Mouse (Mus musculus): Measurements from ENCODE around the gene Trim65. TPM values are rescaled to one million over a fixed set of nuclear protein-coding genes. Genes with fewer than 3 reads are reported as not detected.
"Not testable (repeated sequence)": the region's sequence is repeated elsewhere in the genome, so short reads cannot be mapped to it uniquely, and the experiment has no call there.

Gene Trim65
- polyA plus RNA-seq, 1 experiment from 2014 or later: 0.97 TPM

- Histone ChIP-seq H3K4me2 (ENCODE audit: low read length) (peak overlapping the region; percentile 78), H3K27me3 (replicated peaks; ENCODE audit: control insufficient read depth, insufficient read depth, low read length) (no peaks in the 10 kb centered on the region), H3K9me3 (replicated peaks; ENCODE audit: control insufficient read depth, low read length) (no peaks in the 10 kb centered on the region), H3K4me3 (ENCODE audit: low read depth, low read length) (peak overlapping the region; percentile 49; the same call in 1 of the 2 replicates), H3K9ac (ENCODE audit: low read length) (peak overlapping the region; percentile 72; the same call in 1 of the 2 replicates), H3K4me1 (ENCODE audit: control insufficient read depth, insufficient read depth, low read length) (peaks cover 2% of the 10 kb centered on the region; the same call in 1 of the 2 replicates), H3K36me3 (ENCODE audit: control insufficient read depth, insufficient read depth, low read length) (peaks cover 31% of the 10 kb centered on the region), H3K27ac (ENCODE audit: low read depth, low read length) (0 out of 2 replicates have a peak overlapping the region, but pooled peaks have one; percentile 5)
- ATAC-seq (peak; percentile 0; the same call in 1 of the 2 replicates), DNase-seq (ENCODE audit: low spot score) (no peak)
- WGBS: 83% methylated on average over 15 of the region's 15 CpGs
These were observed 632 bp upstream of the Trim65 start for GRCm38 (mm10) chr11:116131349-116132170.

- H3K4me1 ChIP-seq (ENCODE audit: control insufficient read depth, insufficient read depth, low read length): peaks cover 2% of the 10 kb centered on the region; the same call in 1 of the 2 replicates
- H3K27ac ChIP-seq (ENCODE audit: low read depth, low read length): peak overlapping the region; percentile 89
- ATAC-seq (peak; percentile 32), DNase-seq (ENCODE audit: low spot score) (peak; percentile 52)
- peak overlapping the region; percentile 49 for H3K4me3 ChIP-seq (ENCODE audit: low read depth, low read length)
- peaks cover 36% of the 10 kb centered on the region for H3K36me3 ChIP-seq (ENCODE audit: control insufficient read depth, insufficient read depth, low read length)
- no peaks in the 10 kb centered on the region for H3K27me3 ChIP-seq (replicated peaks; ENCODE audit: control insufficient read depth, insufficient read depth, low read length)
- no peaks in the 10 kb centered on the region for H3K9me3 ChIP-seq (replicated peaks; ENCODE audit: control insufficient read depth, low read length)
- peak overlapping the region; percentile 78 for H3K4me2 ChIP-seq (ENCODE audit: low read length)
- WGBS: 38% methylated on average over 8 of the region's 8 CpGs
- H3K9ac ChIP-seq (ENCODE audit: low read length): peak overlapping the region; percentile 72
These were observed 888 bp downstream of the Trim65 start for GRCm38 (mm10) chr11:116129993-116130487.

GRCm38 (mm10) chr11:116129091-116129790 lies 1.7 kb downstream of the Trim65 start:
- H3K36me3 ChIP-seq (ENCODE audit: control insufficient read depth, insufficient read depth, low read length): peaks cover 28% of the 10 kb centered on the region
- no peak for DNase-seq (ENCODE audit: low spot score)
- no peak overlapping the region for H3K27ac ChIP-seq (ENCODE audit: low read depth, low read length)
- H3K4me2 ChIP-seq (ENCODE audit: low read length): no peak overlapping the region
- no peak overlapping the region for H3K9ac ChIP-seq (ENCODE audit: low read length)
- WGBS: 91% methylated on average over 9 of the region's 9 CpGs
- no peaks in the 10 kb centered on the region for H3K27me3 ChIP-seq (replicated peaks; ENCODE audit: control insufficient read depth, insufficient read depth, low read length)
- no peaks in the 10 kb centered on the region for H3K9me3 ChIP-seq (replicated peaks; ENCODE audit: control insufficient read depth, low read length)
- peaks cover 2% of the 10 kb centered on the region; the same call in 1 of the 2 replicates for H3K4me1 ChIP-seq (ENCODE audit: control insufficient read depth, insufficient read depth, low read length)
- H3K4me3 ChIP-seq (ENCODE audit: low read depth, low read length): no peak overlapping the region
- no peak for ATAC-seq

GRCm38 (mm10) chr11:116127986-116128385 lies 2.9 kb downstream of the Trim65 start:
- no peak overlapping the region for H3K4me2 ChIP-seq (ENCODE audit: low read length)
- H3K4me1 ChIP-seq (ENCODE audit: control insufficient read depth, insufficient read depth, low read length): peaks cover 2% of the 10 kb centered on the region; the same call in 1 of the 2 replicates
- ATAC-seq: no peak
- no peak for DNase-seq (ENCODE audit: low spot score)
- H3K4me3 ChIP-seq (ENCODE audit: low read depth, low read length): no peak overlapping the region
- H3K9ac ChIP-seq (ENCODE audit: low read length): no peak overlapping the region
- no peaks in the 10 kb centered on the region for H3K27me3 ChIP-seq (replicated peaks; ENCODE audit: control insufficient read depth, insufficient read depth, low read length)
- H3K9me3 ChIP-seq (replicated peaks; ENCODE audit: control insufficient read depth, low read length): no peaks in the 10 kb centered on the region
- H3K27ac ChIP-seq (ENCODE audit: low read depth, low read length): no peak overlapping the region
- WGBS: 74% methylated on average over 9 of the region's 9 CpGs
- peaks cover 18% of the 10 kb centered on the region for H3K36me3 ChIP-seq (ENCODE audit: control insufficient read depth, insufficient read depth, low read length)

- Histone ChIP-seq H3K27ac (ENCODE audit: low read depth, low read length) (no peak within 1 kb of the TSS), H3K9ac (ENCODE audit: low read length) (no peak within 1 kb of the TSS; the same call in 1 of the 2 replicates), H3K9me3 (replicated peaks; ENCODE audit: control insufficient read depth, low read length) (no peaks in the 10 kb centered on the region), H3K4me1 (ENCODE audit: control insufficient read depth, insufficient read depth, low read length) (peaks cover 2% of the 10 kb centered on the region; the same call in 1 of the 2 replicates), H3K27me3 (replicated peaks; ENCODE audit: control insufficient read depth, insufficient read depth, low read length) (no peaks in the 10 kb centered on the region), H3K4me2 (ENCODE audit: low read length) (no peak within 1 kb of the TSS; the same call in 1 of the 2 replicates), H3K36me3 (ENCODE audit: control insufficient read depth, insufficient read depth, low read length) (peaks cover 12% of the 10 kb centered on the region), H3K4me3 (ENCODE audit: low read depth, low read length) (no peak within 1 kb of the TSS)
- DNase-seq (ENCODE audit: low spot score): no peak
- no peak for ATAC-seq
- 25% methylated on average over 23 of the region's 23 CpGs for WGBS
These were observed 3.6 kb downstream of the Trim65 start, which contains the start of gene Trim47 for GRCm38 (mm10) chr11:116127156-116127980. Trim47 (minus strand) TSS chr11:116127210.

GRCm38 (mm10) chr11:116126261-116126660 lies 4.7 kb downstream of the Trim65 start:
- H3K36me3 ChIP-seq (ENCODE audit: control insufficient read depth, insufficient read depth, low read length): 0 out of 2 replicates have a peak, but pooled peaks cover 6% of the 10 kb centered on the region
- DNase-seq (ENCODE audit: low spot score) (no peak), ATAC-seq (no peak)
- no peaks in the 10 kb centered on the region for H3K9me3 ChIP-seq (replicated peaks; ENCODE audit: control insufficient read depth, low read length)
- peaks cover 2% of the 10 kb centered on the region; the same call in 1 of the 2 replicates for H3K4me1 ChIP-seq (ENCODE audit: control insufficient read depth, insufficient read depth, low read length)
- no peak overlapping the region for H3K27ac ChIP-seq (ENCODE audit: low read depth, low read length)
- WGBS: 95% methylated on average over 15 of the region's 15 CpGs
- no peaks in the 10 kb centered on the region for H3K27me3 ChIP-seq (replicated peaks; ENCODE audit: control insufficient read depth, insufficient read depth, low read length)
- no peak overlapping the region for H3K4me3 ChIP-seq (ENCODE audit: low read depth, low read length)
- H3K9ac ChIP-seq (ENCODE audit: low read length): no peak overlapping the region
- no peak overlapping the region for H3K4me2 ChIP-seq (ENCODE audit: low read length)

GRCm38 (mm10) chr11:116121731-116122245 lies 9.1 kb downstream of the Trim65 start:
- ATAC-seq; H3K9ac ChIP-seq (ENCODE audit: low read length); H3K36me3 ChIP-seq (ENCODE audit: control insufficient read depth, insufficient read depth, low read length); H3K9me3 ChIP-seq (replicated peaks; ENCODE audit: control insufficient read depth, low read length); H3K4me3 ChIP-seq (ENCODE audit: low read depth, low read length); DNase-seq (ENCODE audit: low spot score); H3K4me2 ChIP-seq (ENCODE audit: low read length); H3K4me1 ChIP-seq (ENCODE audit: control insufficient read depth, insufficient read depth, low read length); H3K27me3 ChIP-seq (replicated peaks; ENCODE audit: control insufficient read depth, insufficient read depth, low read length); H3K27ac ChIP-seq (ENCODE audit: low read depth, low read length): not testable (repeated sequence)
- WGBS: 90% methylated on average over 8 of the region's 8 CpGs

GRCm38 (mm10) chr11:116117819-116118218 lies 13.1 kb downstream of the Trim65 start:
- Histone ChIP-seq H3K9me3 (replicated peaks; ENCODE audit: control insufficient read depth, low read length) (no peaks in the 10 kb centered on the region), H3K27me3 (replicated peaks; ENCODE audit: control insufficient read depth, insufficient read depth, low read length) (no peaks in the 10 kb centered on the region), H3K36me3 (ENCODE audit: control insufficient read depth, insufficient read depth, low read length) (no peaks in the 10 kb centered on the region), H3K4me3 (ENCODE audit: low read depth, low read length) (no peak overlapping the region), H3K9ac (ENCODE audit: low read length) (no peak overlapping the region), H3K27ac (ENCODE audit: low read depth, low read length) (no peak overlapping the region), H3K4me1 (ENCODE audit: control insufficient read depth, insufficient read depth, low read length) (no peaks in the 10 kb centered on the region), H3K4me2 (ENCODE audit: low read length) (no peak overlapping the region)
- ATAC-seq (no peak), DNase-seq (ENCODE audit: low spot score) (no peak)

Measured in forebrain, embryonic 14.5 days (tissue).